Mouse (Mus musculus) testis, adult 2 months (tissue): ENCODE measurements around the gene 4930562C15Rik.

Experiments
- CTCF ChIP-seq: fragments of 200-500 bp; IDR thresholded peaks from 2 replicates; pipeline ENCODE4 v1.5.1; 2012; ENCODE audit warnings: low read depth, mild to moderate bottlenecking, inconsistent platforms, low read length, moderate library complexity; ENCODE audit not compliant: control insufficient read depth, insufficient read depth, insufficient replicate concordance
- POLR2A ChIP-seq: fragments of 200-500 bp; IDR thresholded peaks from 2 replicates; pipeline ENCODE4 v1.6.1; 2012; ENCODE audit warnings: low read depth, mild to moderate bottlenecking, inconsistent platforms, low read length, moderate library complexity; ENCODE audit not compliant: control insufficient read depth

- TF ChIP-seq CTCF, result no peak
- TF ChIP-seq POLR2A, result no peak
Observed at GRCm38 (mm10) chr16:4901167-4901566, 66.0 kb downstream of the 4930562C15Rik start.
